Comparison of ENCODE assay signal across 8 mouse cellular contexts in the genomic region with DNA sequence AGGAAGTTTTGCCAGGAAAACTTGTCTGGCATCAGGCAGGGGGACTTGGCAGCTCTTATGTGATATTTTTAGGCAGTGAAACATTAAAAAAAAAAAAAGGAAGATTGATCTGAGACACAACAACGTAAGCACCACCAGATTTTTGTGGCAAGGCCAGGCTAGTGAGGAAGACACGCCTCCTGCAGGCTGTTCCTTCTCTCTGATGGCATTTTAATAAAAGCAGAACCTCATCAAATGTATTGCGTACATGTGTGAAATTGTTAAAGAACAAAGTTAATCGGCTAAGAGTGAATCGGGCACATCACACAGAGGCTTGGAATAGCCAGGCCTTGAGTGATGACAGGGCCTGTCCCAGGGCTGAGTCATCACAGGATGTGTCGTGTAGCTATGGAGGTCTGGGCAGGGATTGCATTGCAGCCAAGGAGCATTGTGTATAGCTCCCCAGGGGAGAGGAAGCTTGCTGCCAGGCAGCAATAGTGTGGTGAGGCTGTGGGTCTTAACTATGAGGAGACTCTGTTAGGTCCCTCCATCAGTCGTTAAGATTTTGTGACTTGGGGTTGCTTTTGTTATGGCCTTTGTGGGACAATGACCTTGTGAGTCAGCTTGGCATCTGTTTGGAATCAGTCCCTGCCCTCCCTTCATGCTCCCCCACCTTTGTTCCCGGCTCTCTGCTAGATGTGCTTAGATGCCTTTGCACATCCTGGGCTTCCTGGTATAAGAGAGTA. TPM values are rescaled to one million over a fixed set of nuclear protein-coding genes. Genes with fewer than 3 reads are reported as not detected.
DNase-seq lines count a peak whose midpoint lies in the region; ATAC-seq lines count a peak whose summit lies in the region.

No protein-coding gene starts in this region.

- DNase-seq in midbrain, embryonic 10.5 days (ENCODE audit: low spot score): no peak
- peak; percentile 86 for DNase-seq in brain, adult 2 months (ENCODE audit: low read depth, low spot score)
- DNase-seq in thymus, postnatal 4 days: no peak

- no peak overlapping the region for H3K9ac ChIP-seq in midbrain, embryonic 15.5 days
- no peak overlapping the region for H3K9ac ChIP-seq in forebrain, embryonic 16.5 days (replicated peaks; ENCODE audit: low read depth, low read length)
- H3K9ac ChIP-seq in hindbrain, embryonic 13.5 days: no peak overlapping the region
- H3K9ac ChIP-seq in liver, embryonic 16.5 days (ENCODE audit: low read depth, low read length): no peak overlapping the region
- H3K9ac ChIP-seq in neural tube, embryonic 15.5 days (replicated peaks): no peak overlapping the region

- H3K4me2 ChIP-seq in midbrain, embryonic 15.5 days: no peak overlapping the region
- no peak overlapping the region for H3K4me2 ChIP-seq in forebrain, embryonic 16.5 days (ENCODE audit: low read length)
- H3K4me2 ChIP-seq in hindbrain, embryonic 13.5 days: no peak overlapping the region
- H3K4me2 ChIP-seq in liver, embryonic 16.5 days (ENCODE audit: low read depth, low read length): no peak overlapping the region
- no peak overlapping the region for H3K4me2 ChIP-seq in neural tube, embryonic 15.5 days

- no peaks in the 10 kb centered on the region for H3K9me3 ChIP-seq in midbrain, embryonic 10.5 days (replicated peaks)
- no peaks in the 10 kb centered on the region for H3K9me3 ChIP-seq in midbrain, embryonic 15.5 days
- H3K9me3 ChIP-seq in forebrain, embryonic 16.5 days (ENCODE audit: control insufficient read depth, low read length): no peaks in the 10 kb centered on the region
- no peaks in the 10 kb centered on the region for H3K9me3 ChIP-seq in hindbrain, embryonic 13.5 days
- no peaks in the 10 kb centered on the region for H3K9me3 ChIP-seq in liver, embryonic 16.5 days (replicated peaks; ENCODE audit: control insufficient read depth, low read length)
- no peaks in the 10 kb centered on the region for H3K9me3 ChIP-seq in neural tube, embryonic 15.5 days (replicated peaks)

- H3K4me1 ChIP-seq in midbrain, embryonic 10.5 days: peaks cover 6% of the 10 kb centered on the region
- H3K4me1 ChIP-seq in midbrain, embryonic 15.5 days: no peaks in the 10 kb centered on the region
- H3K4me1 ChIP-seq in forebrain, embryonic 16.5 days (replicated peaks; ENCODE audit: control insufficient read depth, insufficient read depth, low read length): peaks cover 10% of the 10 kb centered on the region
- H3K4me1 ChIP-seq in hindbrain, embryonic 13.5 days (replicated peaks): peaks cover 6% of the 10 kb centered on the region; the same call in 1 of the 2 replicates
- H3K4me1 ChIP-seq in liver, embryonic 16.5 days (ENCODE audit: control insufficient read depth, low read depth, low read length): no peaks in the 10 kb centered on the region
- no peaks in the 10 kb centered on the region for H3K4me1 ChIP-seq in neural tube, embryonic 15.5 days

- no peak for ATAC-seq in midbrain, embryonic 15.5 days (replicated peaks)
- ATAC-seq in forebrain, embryonic 16.5 days: peak; percentile 61
- ATAC-seq in hindbrain, embryonic 13.5 days (ENCODE audit: low FRiP score): peak; percentile 63
- ATAC-seq in liver, embryonic 16.5 days (ENCODE audit: low read depth): peak; percentile 47; the same call in 1 of the 2 replicates
- ATAC-seq in neural tube, embryonic 15.5 days (ENCODE audit: low FRiP score): peak; percentile 66; the same call in 1 of the 2 replicates

- 67% methylated on average over 8 of the region's 8 CpGs for WGBS in midbrain, embryonic 10.5 days
- 47% methylated on average over 8 of the region's 8 CpGs for WGBS in midbrain, embryonic 15.5 days
- WGBS in forebrain, embryonic 16.5 days: 33% methylated on average over 8 of the region's 8 CpGs
- 40% methylated on average over 8 of the region's 8 CpGs for WGBS in hindbrain, embryonic 13.5 days
- 30% methylated on average over 8 of the region's 8 CpGs for WGBS in liver, embryonic 16.5 days (ENCODE audit: insufficient replicate concordance)
- 38% methylated on average over 8 of the region's 8 CpGs for WGBS in neural tube, embryonic 15.5 days

- no peak overlapping the region for H3K4me3 ChIP-seq in midbrain, embryonic 10.5 days
- H3K4me3 ChIP-seq in midbrain, embryonic 15.5 days: no peak overlapping the region
- H3K4me3 ChIP-seq in forebrain, embryonic 16.5 days (replicated peaks; ENCODE audit: low read length): no peak overlapping the region
- H3K4me3 ChIP-seq in hindbrain, embryonic 13.5 days: no peak overlapping the region
- H3K4me3 ChIP-seq in liver, embryonic 16.5 days (ENCODE audit: low read depth, low read length): no peak overlapping the region
- H3K4me3 ChIP-seq in neural tube, embryonic 15.5 days (replicated peaks): no peak overlapping the region

- peak overlapping the region; percentile 28; the same call in 1 of the 2 replicates for H3K27ac ChIP-seq in midbrain, embryonic 10.5 days (replicated peaks)
- H3K27ac ChIP-seq in midbrain, embryonic 15.5 days: no peak overlapping the region
- no peak overlapping the region for H3K27ac ChIP-seq in forebrain, embryonic 16.5 days (ENCODE audit: low read length)
- H3K27ac ChIP-seq in hindbrain, embryonic 13.5 days: no peak overlapping the region
- no peak overlapping the region for H3K27ac ChIP-seq in liver, embryonic 16.5 days (ENCODE audit: low read length)
- H3K27ac ChIP-seq in neural tube, embryonic 15.5 days (replicated peaks): no peak overlapping the region

- no peaks in the 10 kb centered on the region for H3K36me3 ChIP-seq in midbrain, embryonic 10.5 days
- H3K36me3 ChIP-seq in midbrain, embryonic 15.5 days (replicated peaks): no peaks in the 10 kb centered on the region
- no peaks in the 10 kb centered on the region for H3K36me3 ChIP-seq in forebrain, embryonic 16.5 days (ENCODE audit: control insufficient read depth, insufficient read depth)
- H3K36me3 ChIP-seq in hindbrain, embryonic 13.5 days: no peaks in the 10 kb centered on the region
- no peaks in the 10 kb centered on the region for H3K36me3 ChIP-seq in liver, embryonic 16.5 days (ENCODE audit: control insufficient read depth, insufficient read depth)
- H3K36me3 ChIP-seq in neural tube, embryonic 15.5 days: no peaks in the 10 kb centered on the region

- H3K27me3 ChIP-seq in midbrain, embryonic 10.5 days (ENCODE audit: low read depth, poor library complexity, severe bottlenecking): no peaks in the 10 kb centered on the region; the same call in 1 of the 2 replicates
- H3K27me3 ChIP-seq in midbrain, embryonic 15.5 days (replicated peaks): no peaks in the 10 kb centered on the region
- no peaks in the 10 kb centered on the region for H3K27me3 ChIP-seq in forebrain, embryonic 16.5 days (replicated peaks; ENCODE audit: control insufficient read depth, insufficient read depth, low read length)
- no peaks in the 10 kb centered on the region for H3K27me3 ChIP-seq in hindbrain, embryonic 13.5 days
- no peaks in the 10 kb centered on the region for H3K27me3 ChIP-seq in liver, embryonic 16.5 days (ENCODE audit: control insufficient read depth, insufficient read depth, low read depth, low read length)
- no peaks in the 10 kb centered on the region for H3K27me3 ChIP-seq in neural tube, embryonic 15.5 days (replicated peaks)

RNA-seq across cellular contexts. Expression of gene Lrrk2, which starts 30.2 kb away (rescaled TPM):
- polyA plus RNA-seq in midbrain, embryonic 10.5 days (2016; fragmentation: Nextera tagmentation; extraction: Ambion mirVana): 1.8 and 2.1 TPM in 2 replicates
- polyA plus RNA-seq in midbrain, embryonic 15.5 days (2015; fragmentation: Nextera tagmentation; extraction: Ambion mirVana): 1.5 and 1.9 TPM in 2 replicates
- polyA plus RNA-seq in forebrain, embryonic 16.5 days (2015; fragmentation: Nextera tagmentation; extraction: Ambion mirVana): 1.5 and 1.8 TPM in 2 replicates
- 1.5 and 1.9 TPM in 2 replicates for polyA plus RNA-seq in hindbrain, embryonic 13.5 days (2015; fragmentation: Nextera tagmentation; extraction: Ambion mirVana)
- 1.5 and 1.7 TPM in 2 replicates for polyA plus RNA-seq in liver, embryonic 16.5 days (2015; fragmentation: Nextera tagmentation; extraction: Ambion mirVana)
- 1.7 and 1.8 TPM in 2 replicates for polyA plus RNA-seq in neural tube, embryonic 15.5 days (2015; fragmentation: Nextera tagmentation; extraction: Ambion mirVana)
